Mouse (Mus musculus) gastrocnemius, adult 2 months (tissue): Measurements from ENCODE around the gene Phf3. TPM values are rescaled to one million over a fixed set of nuclear protein-coding genes. Genes with fewer than 3 reads are reported as not detected.
"Not testable (repeated sequence)": the region's sequence is repeated elsewhere in the genome, so short reads cannot be mapped to it uniquely, and the experiment has no call there.

Experiments
- DNase-seq: peaks from one replicate; pipeline ENCODE4 v3.0.0; 2022
- H3K27ac ChIP-seq: fragments of 200-600 bp; 2 replicates; pipeline ENCODE4 v1.8.1; 2022; ENCODE audit warnings: mild to moderate bottlenecking
- H3K4me3 ChIP-seq: fragments of 200-600 bp; 2 replicates; pipeline ENCODE4 v1.8.1; 2022; ENCODE audit warnings: mild to moderate bottlenecking, moderate library complexity
- CTCF ChIP-seq: fragments of 200-600 bp; IDR thresholded peaks from 2 replicates; pipeline ENCODE4 v1.8.1; 2022; ENCODE audit warnings: antibody characterized with exemption, mild to moderate bottlenecking, moderate library complexity
- intact Hi-C: fragments of 180-260 bp; cut with DNase I; formaldehyde crosslinking; loops from one replicate; pipeline ENCODE4 v1.15.1; 2025
- total RNA-seq, 2 experiments: library from RNA; stranded (reverse); gene quantifications; 2 replicates each; pipeline ENCODE4 v1.2.3; 2021

The Phf3 gene
- total RNA-seq, 2 experiments from 2014 or later = 33.1 to 34.5 TPM

DNA sequence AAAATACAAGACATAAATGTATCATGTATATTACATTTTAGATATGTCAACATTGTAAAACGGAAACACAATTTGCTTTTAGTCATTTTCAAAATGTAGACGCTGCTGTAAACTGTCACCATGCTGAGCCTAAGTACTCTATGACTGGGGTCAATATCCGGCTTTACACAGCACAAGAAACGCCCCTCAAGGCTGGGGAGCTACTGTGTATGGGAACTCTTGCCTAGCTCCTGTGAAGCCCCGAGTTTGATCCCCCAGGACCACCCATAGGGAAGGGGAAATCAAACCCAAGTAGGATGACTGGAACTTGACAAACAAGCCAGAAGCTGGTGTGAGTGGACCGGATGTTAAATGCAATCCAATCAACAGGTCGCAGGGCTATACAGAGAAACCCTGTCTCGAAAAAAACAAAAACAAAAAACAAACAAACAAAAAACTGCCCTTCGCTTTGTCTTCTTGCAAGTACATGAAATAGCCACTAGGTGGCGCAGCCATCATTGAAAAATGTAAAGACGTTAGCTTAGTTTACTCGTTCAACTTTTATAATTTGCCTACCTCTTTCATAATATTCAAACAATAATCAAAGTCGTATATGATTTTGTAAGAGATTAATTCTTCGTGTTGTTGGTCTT lies 95.2 kb downstream of the Phf3 start:
- DNase-seq = no peak

DNA sequence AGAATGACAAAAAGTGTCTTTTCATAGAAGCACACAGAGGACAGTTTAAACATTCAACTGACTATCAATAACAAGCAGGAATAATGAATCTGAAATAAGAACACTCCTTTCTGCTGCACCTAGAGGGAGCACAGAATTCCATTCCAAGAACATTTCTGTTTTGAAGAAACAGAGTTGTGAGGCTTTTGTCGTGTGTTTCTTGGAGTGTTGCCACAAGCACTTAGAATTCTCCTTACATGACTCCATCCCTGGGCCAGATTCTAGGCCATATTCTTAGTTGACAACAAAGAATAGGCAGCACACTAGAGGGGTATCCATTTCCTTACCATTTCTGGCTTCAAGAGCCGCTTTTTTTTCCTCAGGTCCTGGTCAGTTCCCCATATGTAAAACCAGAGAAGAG lies 97.5 kb downstream of the Phf3 start:
- no peak for DNase-seq
- no peak overlapping the region for H3K27ac ChIP-seq
- no peak overlapping the region for H3K4me3 ChIP-seq
- intact Hi-C loops = no loop called here
- no peak for TF ChIP-seq CTCF

More for the DNA sequence above, 95.2 kb downstream of the Phf3 start:
- no peak; the same call in 1 of the 2 replicates for TF ChIP-seq CTCF
- Histone ChIP-seq H3K27ac (no peak overlapping the region), H3K4me3 (no peak overlapping the region)
- intact Hi-C loops = loop anchor here (1.0 kb wide), 1 partner anchor 376 kb away; no protein-coding TSS in a partner anchor

DNA sequence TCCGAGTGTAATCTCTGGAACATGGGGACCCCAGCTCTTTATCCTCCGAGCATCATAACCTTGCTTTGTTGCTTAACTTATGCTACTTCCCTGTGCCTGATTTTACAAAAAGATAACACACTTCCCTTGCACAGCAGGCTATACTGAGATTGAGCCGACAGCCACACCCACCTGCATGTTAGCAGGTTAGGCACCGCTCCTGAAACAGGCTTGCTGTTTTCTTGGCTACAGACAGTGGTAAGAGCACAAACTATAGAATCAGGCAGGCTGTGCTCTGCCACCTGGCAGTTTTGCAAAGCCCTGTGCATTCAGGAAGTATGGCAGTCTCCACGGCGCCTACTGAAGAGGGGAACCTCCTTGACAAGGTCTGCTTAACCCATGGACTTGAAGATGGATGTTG lies 100.1 kb downstream of the Phf3 start:
- intact Hi-C loops = no loop called here
- no peak overlapping the region for H3K4me3 ChIP-seq
- H3K27ac ChIP-seq = no peak overlapping the region
- DNase-seq = no peak
- no peak for TF ChIP-seq CTCF

DNA sequence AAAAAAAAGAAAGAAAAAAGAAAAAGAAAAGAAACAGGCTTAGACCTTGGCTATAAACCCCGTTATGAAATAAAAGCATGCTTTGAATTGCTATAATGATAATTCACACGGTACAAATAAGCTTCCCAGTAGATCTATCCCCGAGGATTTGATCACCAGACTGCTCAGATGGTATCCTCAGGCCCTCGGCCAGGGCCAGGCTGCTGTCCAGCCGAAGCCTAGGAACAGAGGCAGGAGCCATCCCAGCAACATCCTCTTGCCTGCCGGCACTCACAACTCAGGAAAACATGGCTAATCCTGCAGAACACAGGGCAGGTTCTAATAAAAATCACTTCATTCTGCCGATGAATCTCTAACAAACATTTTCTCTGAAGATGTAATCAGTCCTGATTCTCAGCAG lies 100.9 kb downstream of the Phf3 start:
- no peak for DNase-seq
- intact Hi-C loops = no loop called here
- H3K4me3 ChIP-seq = no peak overlapping the region
- no peak overlapping the region for H3K27ac ChIP-seq
- TF ChIP-seq CTCF = no peak

DNA sequence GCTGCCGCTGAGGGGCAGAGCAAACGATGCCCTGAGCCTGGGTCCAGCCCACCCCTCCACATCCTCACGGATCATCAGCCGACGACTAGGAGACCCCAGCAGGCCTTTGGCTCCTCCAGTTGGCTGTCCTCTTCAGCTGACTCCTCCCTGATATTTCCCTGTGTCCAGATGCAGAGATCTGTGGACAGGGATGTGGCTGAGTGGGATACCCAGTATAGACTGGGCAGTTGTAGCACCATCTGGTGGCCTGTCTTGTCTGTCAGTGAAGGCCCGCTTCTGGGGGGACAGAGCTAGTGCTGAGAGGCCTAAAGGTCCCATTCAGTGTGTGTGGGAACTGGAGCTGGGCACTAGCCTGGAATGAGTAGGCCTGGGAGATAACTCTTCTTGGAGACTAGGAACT lies 101.9 kb downstream of the Phf3 start:
- TF ChIP-seq CTCF = 0 out of 2 replicates have a peak, but pooled peaks have one; percentile 5
- Histone ChIP-seq H3K27ac (no peak overlapping the region), H3K4me3 (no peak overlapping the region)
- no peak for DNase-seq
- intact Hi-C loops = no loop called here

DNA sequence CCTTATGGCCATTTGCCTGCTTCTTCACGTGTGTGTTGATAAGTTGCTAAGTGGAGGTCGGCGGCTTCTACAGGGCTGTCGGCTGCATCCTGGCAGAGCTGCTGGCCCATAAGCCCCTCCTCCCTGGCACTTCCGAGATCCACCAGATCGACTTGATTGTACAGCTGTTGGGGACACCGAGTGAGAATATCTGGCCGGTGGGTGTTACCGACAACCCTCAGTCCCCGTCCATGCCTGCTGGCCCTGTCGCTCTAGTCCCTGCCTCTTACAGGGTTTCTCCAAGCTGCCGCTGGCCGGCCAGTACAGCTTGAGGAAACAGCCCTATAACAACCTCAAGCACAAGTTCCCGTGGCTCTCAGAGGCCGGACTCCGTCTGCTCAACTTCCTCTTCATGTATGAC lies 103.1 kb downstream of the Phf3 start:
- intact Hi-C loops, H3K27ac ChIP-seq, H3K4me3 ChIP-seq, DNase-seq: not testable (repeated sequence)

DNA sequence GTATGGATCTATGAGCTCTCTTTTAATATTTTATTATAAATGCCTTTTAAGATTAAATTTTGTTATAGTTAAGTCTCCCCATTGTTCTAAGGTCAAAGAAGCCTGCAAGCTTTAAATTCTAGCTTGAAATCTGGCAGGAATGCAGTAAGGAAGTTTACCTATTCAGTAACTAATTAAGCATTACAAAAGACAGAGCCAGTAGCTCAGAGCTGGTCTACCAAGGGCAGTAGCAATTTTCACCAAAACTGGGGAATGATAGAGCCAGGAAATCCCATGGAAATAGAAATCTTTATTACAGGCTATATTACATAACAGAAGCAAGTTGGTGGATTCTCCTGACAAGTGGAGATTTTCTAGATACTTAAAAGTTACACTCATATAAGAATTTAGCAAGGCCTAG lies 116.9 kb downstream of the Phf3 start:
- Histone ChIP-seq H3K4me3 (no peak overlapping the region), H3K27ac (no peak overlapping the region)
- intact Hi-C loops = no loop called here
- TF ChIP-seq CTCF = no peak
- DNase-seq = no peak

DNA sequence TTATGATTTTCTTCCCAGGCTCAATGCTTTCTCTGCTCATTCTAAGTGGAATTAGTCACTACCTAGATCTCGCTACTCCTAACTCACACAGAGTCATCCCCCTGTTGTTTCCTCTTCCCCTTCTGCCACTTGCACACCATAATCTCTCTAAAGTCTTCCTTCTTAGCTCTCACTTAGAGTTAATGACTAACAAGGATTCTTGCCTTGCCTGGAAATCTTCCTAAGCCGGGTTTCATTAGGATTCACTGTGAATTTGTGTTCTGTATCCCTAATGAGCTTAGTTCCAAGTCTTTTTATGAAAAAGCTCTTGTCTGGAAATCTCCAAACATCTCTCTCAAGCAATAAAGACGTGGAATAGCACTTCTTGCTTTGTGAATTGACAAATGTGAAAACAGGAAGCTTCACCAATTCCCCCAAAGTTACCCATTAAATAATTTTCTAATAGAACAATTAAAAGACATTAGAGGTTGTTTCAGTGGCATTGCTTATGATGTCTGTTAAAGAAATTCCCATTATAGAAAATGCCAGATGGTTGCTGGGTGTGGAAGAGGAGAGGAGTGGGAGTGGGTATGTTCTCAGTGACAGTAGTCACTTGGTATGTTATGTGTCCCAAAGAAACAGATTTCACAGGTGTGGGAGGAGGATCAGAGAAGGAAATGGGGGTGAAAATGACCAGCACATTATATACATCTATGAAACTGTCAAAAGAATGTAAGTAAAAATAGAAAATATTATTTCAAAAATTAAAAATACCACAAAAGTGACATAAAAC lies 118.1 kb downstream of the Phf3 start:
- no peak for TF ChIP-seq CTCF
- intact Hi-C loops = no loop called here
- H3K4me3 ChIP-seq = no peak overlapping the region
- H3K27ac ChIP-seq = no peak overlapping the region
- DNase-seq = no peak

Other genes starting within 250 kb of the Phf3 start
- not detected for gene AC153137.1, start 104.0 kb upstream of the Phf3 start, total RNA-seq